Mouse (Mus musculus): Measurements from ENCODE around the gene Nudt14. TPM values are rescaled to one million over a fixed set of nuclear protein-coding genes. Genes with fewer than 3 reads are reported as not detected.

Nudt14 gene
- polyA plus RNA-seq, 2 experiments = 54.4 to 78.4 TPM

DNA sequence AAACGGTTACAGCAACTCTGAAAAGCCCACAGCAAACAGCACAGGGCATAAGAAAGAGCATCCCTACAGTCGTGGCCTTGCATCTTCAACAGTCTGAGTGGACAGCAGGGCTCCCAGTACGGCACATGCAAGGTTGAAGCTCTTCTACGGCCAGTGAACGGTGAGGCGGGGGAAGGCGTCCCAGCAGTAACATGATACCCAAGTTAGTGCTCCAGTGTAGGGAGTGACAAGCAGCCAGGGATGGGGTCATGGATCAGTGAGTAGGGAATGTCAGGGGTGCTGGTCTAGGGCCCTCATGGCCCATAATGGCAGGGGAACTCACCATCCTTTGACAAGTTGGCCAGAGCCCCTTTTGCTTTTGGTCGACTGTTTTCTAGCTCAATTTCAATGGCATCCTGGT is 27.0 kb upstream of the Nudt14 start:
- peaks cover 91% of the 10 kb centered on the region for H3K36me3 ChIP-seq (ENCODE audit: control insufficient read depth, insufficient read depth, low read length)
- no peaks in the 10 kb centered on the region for H3K9me3 ChIP-seq (ENCODE audit: control insufficient read depth, low read length)
- no peak overlapping the region for H3K9ac ChIP-seq (ENCODE audit: low read depth, low read length, severe bottlenecking)
- no peak for TF ChIP-seq POLR2A (IDR thresholded peaks at IDR 0.05; ENCODE audit: borderline replicate concordance, extremely low read depth, insufficient read depth, insufficient read length)
- no peak overlapping the region for H3K4me3 ChIP-seq (replicated peaks; ENCODE audit: low read length)
- H3K27me3 ChIP-seq (ENCODE audit: control insufficient read depth, insufficient read depth, low read length) = no peaks in the 10 kb centered on the region
- WGBS = 66% methylated on average over 8 of the region's 8 CpGs
- H3K27ac ChIP-seq (replicated peaks; ENCODE audit: low read depth, low read length) = no peak overlapping the region
- no peak overlapping the region for H3K4me2 ChIP-seq (replicated peaks; ENCODE audit: low read depth, low read length, severe bottlenecking)
- ATAC-seq (ENCODE audit: low FRiP score, low read depth) (no peak), DNase-seq (ENCODE audit: low spot score) (no peak)
- no peaks in the 10 kb centered on the region for H3K4me1 ChIP-seq (ENCODE audit: control insufficient read depth, insufficient read depth, low read length)

DNA sequence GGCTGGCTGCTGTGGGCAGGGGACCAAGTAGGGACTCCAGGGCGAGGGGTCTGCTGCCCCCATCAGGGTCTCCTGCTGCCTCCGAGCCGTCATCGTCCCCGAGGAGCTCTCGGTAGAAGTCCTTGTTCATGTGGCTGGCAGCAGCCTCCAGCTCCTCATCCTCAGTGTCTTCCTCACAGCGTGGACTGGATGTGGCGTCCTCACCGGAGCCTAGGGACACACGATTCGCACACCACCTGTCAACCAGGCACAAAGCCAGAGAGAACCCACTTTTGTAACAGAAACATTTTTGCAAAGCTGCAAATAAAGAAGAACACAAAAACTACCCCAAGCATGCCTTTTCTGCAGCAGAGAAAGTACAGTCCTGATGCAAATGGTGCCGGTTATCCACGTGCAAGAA is 23.9 kb upstream of the Nudt14 start:
- no peak for TF ChIP-seq POLR2A (IDR thresholded peaks at IDR 0.05; ENCODE audit: borderline replicate concordance, extremely low read depth, insufficient read depth, insufficient read length)
- Histone ChIP-seq H3K4me2 (replicated peaks; ENCODE audit: low read depth, low read length, severe bottlenecking) (no peak overlapping the region), H3K9me3 (ENCODE audit: control insufficient read depth, low read length) (no peaks in the 10 kb centered on the region), H3K9ac (ENCODE audit: low read depth, low read length, severe bottlenecking) (no peak overlapping the region), H3K27ac (replicated peaks; ENCODE audit: low read depth, low read length) (no peak overlapping the region), H3K36me3 (ENCODE audit: control insufficient read depth, insufficient read depth, low read length) (peaks cover 96% of the 10 kb centered on the region), H3K27me3 (ENCODE audit: control insufficient read depth, insufficient read depth, low read length) (no peaks in the 10 kb centered on the region), H3K4me3 (replicated peaks; ENCODE audit: low read length) (no peak overlapping the region), H3K4me1 (ENCODE audit: control insufficient read depth, insufficient read depth, low read length) (no peaks in the 10 kb centered on the region)
- ATAC-seq (ENCODE audit: low FRiP score, low read depth) (no peak), DNase-seq (ENCODE audit: low spot score) (no peak)
- WGBS = 88% methylated on average over 13 of the region's 13 CpGs

DNA sequence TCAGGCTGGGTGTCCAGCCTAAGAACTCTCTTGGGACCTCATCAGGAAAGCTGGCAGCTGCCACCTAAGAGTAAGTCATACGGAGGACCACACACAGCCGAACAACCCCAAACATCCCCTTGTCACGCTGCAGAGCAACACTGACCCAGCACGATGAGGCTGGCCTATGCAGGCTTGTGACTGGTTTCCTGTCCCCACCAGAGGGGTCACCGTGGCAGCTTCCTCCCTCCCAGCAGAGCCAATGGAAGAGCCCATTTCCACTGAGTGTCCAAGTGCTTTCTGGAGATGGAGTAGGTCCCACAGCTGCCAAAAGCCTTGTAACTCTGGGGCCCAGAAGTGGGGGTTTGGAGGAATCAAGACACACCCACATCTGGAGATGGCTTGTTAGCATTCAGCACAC is 19.9 kb upstream of the Nudt14 start:
- Histone ChIP-seq H3K9me3 (ENCODE audit: control insufficient read depth, low read length) (no peaks in the 10 kb centered on the region), H3K4me1 (ENCODE audit: control insufficient read depth, insufficient read depth, low read length) (no peaks in the 10 kb centered on the region), H3K36me3 (ENCODE audit: control insufficient read depth, insufficient read depth, low read length) (peaks cover 83% of the 10 kb centered on the region), H3K27ac (replicated peaks; ENCODE audit: low read depth, low read length) (no peak overlapping the region), H3K4me2 (replicated peaks; ENCODE audit: low read depth, low read length, severe bottlenecking) (no peak overlapping the region), H3K9ac (ENCODE audit: low read depth, low read length, severe bottlenecking) (no peak overlapping the region), H3K4me3 (replicated peaks; ENCODE audit: low read length) (no peak overlapping the region), H3K27me3 (ENCODE audit: control insufficient read depth, insufficient read depth, low read length) (no peaks in the 10 kb centered on the region)
- TF ChIP-seq POLR2A (IDR thresholded peaks at IDR 0.05; ENCODE audit: borderline replicate concordance, extremely low read depth, insufficient read depth, insufficient read length) = no peak
- DNase-seq (ENCODE audit: low spot score) (no peak), ATAC-seq (ENCODE audit: low FRiP score, low read depth) (no peak)
- WGBS = 84% methylated on average over 5 of the region's 5 CpGs

DNA sequence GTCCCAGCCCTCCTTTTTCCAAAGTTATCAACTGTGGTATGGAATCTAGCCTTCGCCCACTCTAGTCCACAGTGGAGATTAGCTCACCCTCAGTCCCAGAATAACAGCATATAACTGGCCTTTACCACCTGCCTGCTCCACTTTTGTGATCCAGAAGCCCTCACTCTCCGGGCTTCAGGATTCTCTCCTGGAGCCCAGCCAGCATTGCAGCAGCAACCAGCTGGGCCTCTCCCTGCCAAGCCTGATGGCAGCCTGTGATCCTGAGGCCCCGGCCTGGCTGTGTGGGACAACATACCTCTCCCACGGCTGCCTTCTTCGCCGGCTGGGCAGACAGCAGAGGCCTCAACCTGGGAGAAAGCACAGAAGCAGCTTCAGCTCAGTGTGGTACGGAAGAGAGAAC is 19.5 kb upstream of the Nudt14 start:
- Histone ChIP-seq H3K4me3 (replicated peaks; ENCODE audit: low read length) (no peak overlapping the region), H3K4me1 (ENCODE audit: control insufficient read depth, insufficient read depth, low read length) (no peaks in the 10 kb centered on the region), H3K27me3 (ENCODE audit: control insufficient read depth, insufficient read depth, low read length) (no peaks in the 10 kb centered on the region), H3K27ac (replicated peaks; ENCODE audit: low read depth, low read length) (no peak overlapping the region), H3K36me3 (ENCODE audit: control insufficient read depth, insufficient read depth, low read length) (peaks cover 79% of the 10 kb centered on the region), H3K9me3 (ENCODE audit: control insufficient read depth, low read length) (no peaks in the 10 kb centered on the region), H3K9ac (ENCODE audit: low read depth, low read length, severe bottlenecking) (no peak overlapping the region), H3K4me2 (replicated peaks; ENCODE audit: low read depth, low read length, severe bottlenecking) (no peak overlapping the region)
- WGBS = 83% methylated on average over 7 of the region's 7 CpGs
- no peak for TF ChIP-seq POLR2A (IDR thresholded peaks at IDR 0.05; ENCODE audit: borderline replicate concordance, extremely low read depth, insufficient read depth, insufficient read length)
- peak; percentile 20; the same call in 1 of the 2 replicates for ATAC-seq (ENCODE audit: low FRiP score, low read depth)
- peak; percentile 35 for DNase-seq (ENCODE audit: low spot score)

DNA sequence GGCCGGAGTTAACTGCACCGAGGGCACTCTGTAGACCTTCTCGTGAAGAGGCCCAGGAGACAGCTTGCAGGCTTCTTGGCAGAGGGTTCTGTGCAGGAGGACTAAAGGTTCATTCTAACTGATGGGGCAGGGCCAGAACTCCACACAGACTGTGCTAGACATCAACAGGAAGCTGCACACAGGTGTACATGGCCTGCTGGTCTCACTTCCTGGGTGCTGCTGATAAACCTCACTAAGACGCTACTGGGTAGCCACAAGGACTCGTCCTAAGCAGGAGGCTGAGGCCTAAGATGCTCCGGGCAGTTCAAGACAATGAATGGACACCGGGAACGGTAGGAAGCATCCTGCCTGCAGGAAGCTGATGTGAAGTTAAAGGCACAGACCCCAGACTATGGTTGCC is 17.5 kb upstream of the Nudt14 start:
- WGBS = 83% methylated on average over 8 of the region's 8 CpGs
- Histone ChIP-seq H3K4me2 (replicated peaks; ENCODE audit: low read depth, low read length, severe bottlenecking) (no peak overlapping the region), H3K9ac (ENCODE audit: low read depth, low read length, severe bottlenecking) (no peak overlapping the region), H3K9me3 (ENCODE audit: control insufficient read depth, low read length) (no peaks in the 10 kb centered on the region), H3K4me3 (replicated peaks; ENCODE audit: low read length) (no peak overlapping the region), H3K4me1 (ENCODE audit: control insufficient read depth, insufficient read depth, low read length) (no peaks in the 10 kb centered on the region), H3K27ac (replicated peaks; ENCODE audit: low read depth, low read length) (no peak overlapping the region), H3K36me3 (ENCODE audit: control insufficient read depth, insufficient read depth, low read length) (peaks cover 60% of the 10 kb centered on the region), H3K27me3 (ENCODE audit: control insufficient read depth, insufficient read depth, low read length) (no peaks in the 10 kb centered on the region)
- TF ChIP-seq POLR2A (IDR thresholded peaks at IDR 0.05; ENCODE audit: borderline replicate concordance, extremely low read depth, insufficient read depth, insufficient read length) = no peak
- no peak for ATAC-seq (ENCODE audit: low FRiP score, low read depth)
- no peak for DNase-seq (ENCODE audit: low spot score)

DNA sequence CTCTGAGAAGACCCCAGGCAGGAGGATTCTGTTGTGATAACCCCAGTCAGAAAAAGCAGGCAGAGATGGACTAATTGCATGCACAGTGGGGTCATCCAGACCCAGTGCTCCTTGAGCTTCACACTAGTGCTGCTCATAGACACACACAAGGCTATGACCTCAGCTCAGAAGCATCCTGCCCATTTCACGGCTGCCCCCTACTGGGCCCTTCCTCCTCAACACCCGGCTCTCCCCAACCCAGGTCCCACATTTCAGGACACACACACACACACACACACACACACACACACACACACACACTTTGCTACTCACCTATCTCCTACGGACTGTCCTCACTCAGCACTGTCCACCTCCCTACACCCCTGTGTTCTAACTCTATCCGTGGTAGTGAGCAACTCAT is 16.4 kb upstream of the Nudt14 start:
- ATAC-seq (ENCODE audit: low FRiP score, low read depth) (peak; percentile 51; the same call in 1 of the 2 replicates), DNase-seq (ENCODE audit: low spot score) (peak; percentile 28)
- 38% methylated on average over 3 of the region's 4 CpGs for WGBS
- Histone ChIP-seq H3K27me3 (ENCODE audit: control insufficient read depth, insufficient read depth, low read length) (no peaks in the 10 kb centered on the region), H3K4me1 (ENCODE audit: control insufficient read depth, insufficient read depth, low read length) (no peaks in the 10 kb centered on the region), H3K9ac (ENCODE audit: low read depth, low read length, severe bottlenecking) (no peak overlapping the region), H3K4me3 (replicated peaks; ENCODE audit: low read length) (no peak overlapping the region), H3K9me3 (ENCODE audit: control insufficient read depth, low read length) (no peaks in the 10 kb centered on the region), H3K36me3 (ENCODE audit: control insufficient read depth, insufficient read depth, low read length) (peaks cover 49% of the 10 kb centered on the region), H3K4me2 (replicated peaks; ENCODE audit: low read depth, low read length, severe bottlenecking) (no peak overlapping the region), H3K27ac (replicated peaks; ENCODE audit: low read depth, low read length) (no peak overlapping the region)
- no peak for TF ChIP-seq POLR2A (IDR thresholded peaks at IDR 0.05; ENCODE audit: borderline replicate concordance, extremely low read depth, insufficient read depth, insufficient read length)

All from limb, embryonic 14.5 days (tissue).